Mouse (Mus musculus): ENCODE results near the gene Olfr1462. TPM values are rescaled to one million over a fixed set of nuclear protein-coding genes. Genes with fewer than 3 reads are reported as not detected.

Gene Olfr1462
- total RNA-seq (2014; rRNA removed) (not detected in 2 replicates), polyA plus RNA-seq (2015; fragmentation: Nextera tagmentation; extraction: Ambion mirVana) (not detected in 2 replicates)

DNA sequence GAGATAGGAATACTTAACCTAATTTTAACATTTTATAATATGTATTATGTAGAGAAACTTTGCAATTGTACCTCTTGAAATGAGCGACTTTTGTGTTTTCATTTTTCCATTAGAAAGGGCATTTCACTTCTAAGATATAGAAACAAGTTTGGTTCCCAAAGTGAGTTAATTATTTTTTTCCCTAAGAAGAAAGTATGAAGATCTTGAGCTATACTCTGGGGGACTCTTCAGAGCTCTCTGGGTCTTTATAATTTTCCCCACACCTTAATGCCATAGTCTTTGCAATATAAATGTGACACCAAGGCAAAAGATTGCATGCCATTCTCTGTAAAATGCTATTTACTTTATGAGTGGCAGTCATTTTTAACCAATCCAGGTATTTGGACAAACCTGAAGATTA, at the start of gene Olfr1462:
Olfr1462 (plus strand) TSS at position 301 of the 400 bp plus-strand sequence.
- Histone ChIP-seq H3K9ac (replicated peaks; ENCODE audit: low read length, poor library complexity, severe bottlenecking) (no peak within 1 kb of the TSS), H3K4me1 (ENCODE audit: insufficient read depth, low read length) (no peaks in the 10 kb centered on the region), H3K9me3 (ENCODE audit: low read length) (peaks cover 12% of the 10 kb centered on the region; the same call in 1 of the 2 replicates), H3K36me3 (ENCODE audit: insufficient read depth, low read length) (no peaks in the 10 kb centered on the region), H3K4me2 (ENCODE audit: low read depth, low read length, poor library complexity, severe bottlenecking) (no peak within 1 kb of the TSS), H3K27ac (ENCODE audit: low read depth, low read length) (no peak within 1 kb of the TSS), H3K4me3 (ENCODE audit: low read depth, low read length) (no peak within 1 kb of the TSS), H3K27me3 (ENCODE audit: insufficient read depth, low read length) (no peaks in the 10 kb centered on the region)
- DNase-seq (ENCODE audit: low spot score) (no peak), ATAC-seq (ENCODE audit: low FRiP score) (no peak)
- 80% methylated on average over 1 of the region's 1 CpGs for WGBS
- no peak for TF ChIP-seq CTCF (IDR thresholded peaks at IDR 0.05)

DNA sequence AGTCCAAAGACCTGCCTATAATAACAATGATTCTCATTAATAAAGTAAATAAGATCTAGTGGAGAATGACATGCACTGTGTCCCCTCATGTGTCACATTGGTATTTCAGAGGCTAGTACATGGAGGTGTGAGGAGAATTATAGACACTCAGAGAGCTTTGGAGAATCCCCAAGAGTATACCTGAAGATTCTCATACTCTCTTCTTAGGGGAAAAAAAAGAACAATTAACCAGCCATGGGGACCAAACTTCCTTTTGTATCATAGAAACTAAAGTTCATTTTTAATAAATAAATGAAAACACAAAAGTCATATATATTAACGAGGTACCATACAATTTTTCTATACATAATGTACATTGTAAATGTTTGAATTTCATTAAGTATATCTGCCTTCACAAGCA, 36.1 kb upstream of the Olfr1462 start, which contains the start of gene Olfr1459:
Olfr1459 (minus strand) TSS at position 101 of the 400 bp plus-strand sequence.
- ATAC-seq (ENCODE audit: low FRiP score) (no peak), DNase-seq (ENCODE audit: low spot score) (no peak)
- Histone ChIP-seq H3K9me3 (ENCODE audit: low read length) (peaks cover 10% of the 10 kb centered on the region; the same call in 1 of the 2 replicates), H3K4me2 (ENCODE audit: low read depth, low read length, poor library complexity, severe bottlenecking) (no peak within 1 kb of the TSS), H3K4me3 (ENCODE audit: low read depth, low read length) (no peak within 1 kb of the TSS), H3K9ac (replicated peaks; ENCODE audit: low read length, poor library complexity, severe bottlenecking) (no peak within 1 kb of the TSS), H3K36me3 (ENCODE audit: insufficient read depth, low read length) (no peaks in the 10 kb centered on the region), H3K4me1 (ENCODE audit: insufficient read depth, low read length) (no peaks in the 10 kb centered on the region), H3K27me3 (ENCODE audit: insufficient read depth, low read length) (no peaks in the 10 kb centered on the region), H3K27ac (ENCODE audit: low read depth, low read length) (no peak within 1 kb of the TSS)
- 74% methylated on average over 1 of the region's 1 CpGs for WGBS
- no peak for TF ChIP-seq CTCF (IDR thresholded peaks at IDR 0.05)

DNA sequence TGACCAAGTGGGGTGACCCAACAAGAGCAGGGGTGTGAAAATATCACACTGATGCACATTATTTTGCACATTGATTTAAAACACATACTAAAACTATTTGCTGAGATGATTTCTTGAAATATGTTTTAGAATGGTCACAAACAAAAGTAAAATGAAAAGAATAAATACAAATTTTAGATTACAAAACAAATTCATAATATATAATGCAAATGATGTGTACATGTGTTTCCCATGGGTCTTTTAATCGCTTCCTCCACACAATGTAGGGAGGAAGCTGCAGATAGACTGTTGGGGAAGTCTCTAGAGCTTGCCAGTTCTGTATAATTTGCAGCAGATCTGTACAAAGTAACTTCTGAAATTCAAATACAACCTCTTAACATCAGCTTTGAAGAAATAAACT, 22.8 kb upstream of the Olfr1462 start, which contains the start of gene Olfr1461:
Olfr1461 (plus strand) TSS at position 301 of the 400 bp plus-strand sequence.
- Histone ChIP-seq H3K27ac (ENCODE audit: low read depth, low read length) (no peak within 1 kb of the TSS), H3K4me2 (ENCODE audit: low read depth, low read length, poor library complexity, severe bottlenecking) (no peak within 1 kb of the TSS), H3K9me3 (ENCODE audit: low read length) (peaks cover 2% of the 10 kb centered on the region; the same call in 1 of the 2 replicates), H3K36me3 (ENCODE audit: insufficient read depth, low read length) (no peaks in the 10 kb centered on the region), H3K4me3 (ENCODE audit: low read depth, low read length) (no peak within 1 kb of the TSS), H3K4me1 (ENCODE audit: insufficient read depth, low read length) (no peaks in the 10 kb centered on the region), H3K9ac (replicated peaks; ENCODE audit: low read length, poor library complexity, severe bottlenecking) (no peak within 1 kb of the TSS), H3K27me3 (ENCODE audit: insufficient read depth, low read length) (no peaks in the 10 kb centered on the region)
- 44% methylated on average over 1 of the region's 1 CpGs for WGBS
- TF ChIP-seq CTCF (IDR thresholded peaks at IDR 0.05): no peak
- no peak for ATAC-seq (ENCODE audit: low FRiP score)
- DNase-seq (ENCODE audit: low spot score): no peak

DNA sequence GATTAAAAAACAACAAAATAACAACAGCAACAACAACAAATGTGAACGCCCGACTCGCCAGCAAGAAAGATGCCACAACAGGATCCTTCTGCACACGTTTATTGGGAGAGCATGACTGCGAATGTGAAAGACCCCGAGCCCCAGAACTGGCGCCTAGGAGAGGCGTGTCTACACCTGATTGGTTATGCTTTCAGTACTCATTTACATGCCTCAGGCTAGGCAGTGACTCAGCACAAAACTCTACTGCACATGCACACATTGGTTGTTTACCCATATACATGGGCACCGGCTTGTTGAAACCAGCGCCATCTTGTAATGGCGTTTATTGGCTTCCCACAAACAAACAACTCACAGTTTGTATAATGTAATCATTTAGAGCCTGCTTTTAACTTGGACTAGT, 36.1 kb downstream of the Olfr1462 start:
- Histone ChIP-seq H3K9me3 (ENCODE audit: low read length) (peaks cover 10% of the 10 kb centered on the region; the same call in 1 of the 2 replicates), H3K4me2 (ENCODE audit: low read depth, low read length, poor library complexity, severe bottlenecking) (no peak overlapping the region), H3K4me1 (ENCODE audit: insufficient read depth, low read length) (no peaks in the 10 kb centered on the region), H3K27me3 (ENCODE audit: insufficient read depth, low read length) (no peaks in the 10 kb centered on the region), H3K27ac (ENCODE audit: low read depth, low read length) (no peak overlapping the region), H3K36me3 (ENCODE audit: insufficient read depth, low read length) (no peaks in the 10 kb centered on the region), H3K9ac (replicated peaks; ENCODE audit: low read length, poor library complexity, severe bottlenecking) (no peak overlapping the region), H3K4me3 (ENCODE audit: low read depth, low read length) (no peak overlapping the region)
- WGBS: 87% methylated on average over 11 of the region's 11 CpGs
- ATAC-seq (ENCODE audit: low FRiP score) (no peak), DNase-seq (ENCODE audit: low spot score) (no peak)
- no peak for TF ChIP-seq CTCF (IDR thresholded peaks at IDR 0.05)

DNA sequence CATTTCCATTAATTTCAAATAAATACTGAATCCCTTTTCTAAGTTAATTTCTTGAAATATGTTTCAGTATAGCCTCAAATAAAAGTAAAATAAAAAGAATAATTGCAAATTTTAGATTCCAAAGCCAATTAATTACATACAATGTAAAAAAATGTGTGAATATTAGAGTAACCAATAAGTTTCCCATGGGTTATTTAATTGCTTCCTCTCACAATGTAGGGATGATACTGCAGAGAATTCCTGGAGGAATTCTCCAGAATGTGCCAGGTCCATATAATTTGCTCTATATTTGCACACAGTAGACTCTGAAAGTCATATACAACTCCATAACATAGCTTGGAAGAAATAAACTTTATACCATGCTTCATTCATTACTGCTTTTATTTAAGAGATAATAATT, 45.5 kb downstream of the Olfr1462 start, which contains the start of gene Olfr1463:
Olfr1463 (plus strand) TSS at position 301 of the 400 bp plus-strand sequence.
- TF ChIP-seq CTCF (IDR thresholded peaks at IDR 0.05): no peak
- Histone ChIP-seq H3K4me2 (ENCODE audit: low read depth, low read length, poor library complexity, severe bottlenecking) (no peak within 1 kb of the TSS), H3K36me3 (ENCODE audit: insufficient read depth, low read length) (no peaks in the 10 kb centered on the region), H3K9me3 (ENCODE audit: low read length) (peaks cover 7% of the 10 kb centered on the region; the same call in 1 of the 2 replicates), H3K4me1 (ENCODE audit: insufficient read depth, low read length) (no peaks in the 10 kb centered on the region), H3K27me3 (ENCODE audit: insufficient read depth, low read length) (no peaks in the 10 kb centered on the region), H3K4me3 (ENCODE audit: low read depth, low read length) (no peak within 1 kb of the TSS), H3K27ac (ENCODE audit: low read depth, low read length) (no peak within 1 kb of the TSS), H3K9ac (replicated peaks; ENCODE audit: low read length, poor library complexity, severe bottlenecking) (no peak within 1 kb of the TSS)
- DNase-seq (ENCODE audit: low spot score): no peak
- ATAC-seq (ENCODE audit: low FRiP score): no peak

Other genes with a start within 250 kb of the Olfr1462 start
- not detected in 2 replicates for gene Olfr1450, start 235.5 kb upstream of the Olfr1462 start, total RNA-seq (2014; rRNA removed)
- not detected in 2 replicates for gene Olfr1450, start 235.5 kb upstream of the Olfr1462 start, polyA plus RNA-seq (2015; fragmentation: Nextera tagmentation; extraction: Ambion mirVana)
- gene Olfr1451, start 190.7 kb upstream of the Olfr1462 start, total RNA-seq (2014; rRNA removed): not detected in 2 replicates
- gene Olfr1451, start 190.7 kb upstream of the Olfr1462 start, polyA plus RNA-seq (2015; fragmentation: Nextera tagmentation; extraction: Ambion mirVana): not detected in 2 replicates
- gene Olfr1453, start 157.4 kb upstream of the Olfr1462 start, total RNA-seq (2014; rRNA removed): not detected in 2 replicates
- not detected in 2 replicates for gene Olfr1453, start 157.4 kb upstream of the Olfr1462 start, polyA plus RNA-seq (2015; fragmentation: Nextera tagmentation; extraction: Ambion mirVana)
- not detected in 2 replicates for gene Olfr1454, start 125.1 kb upstream of the Olfr1462 start, total RNA-seq (2014; rRNA removed)
- not detected in 2 replicates for gene Olfr1454, start 125.1 kb upstream of the Olfr1462 start, polyA plus RNA-seq (2015; fragmentation: Nextera tagmentation; extraction: Ambion mirVana)
- not detected in 2 replicates for gene Olfr1457, start 87.8 kb upstream of the Olfr1462 start, total RNA-seq (2014; rRNA removed)
- not detected in 2 replicates for gene Olfr1457, start 87.8 kb upstream of the Olfr1462 start, polyA plus RNA-seq (2015; fragmentation: Nextera tagmentation; extraction: Ambion mirVana)
- not detected in 2 replicates for gene Olfr1458, start 79.0 kb upstream of the Olfr1462 start, total RNA-seq (2014; rRNA removed)
- not detected in 2 replicates for gene Olfr1458, start 79.0 kb upstream of the Olfr1462 start, polyA plus RNA-seq (2015; fragmentation: Nextera tagmentation; extraction: Ambion mirVana)
- under 0.01 TPM in 1 of 2 replicates, not detected in the other for gene Olfr1459, start 36.2 kb upstream of the Olfr1462 start, total RNA-seq (2014; rRNA removed)
- gene Olfr1459, start 36.2 kb upstream of the Olfr1462 start, polyA plus RNA-seq (2015; fragmentation: Nextera tagmentation; extraction: Ambion mirVana): not detected in 2 replicates
- gene Olfr1461, start 22.7 kb upstream of the Olfr1462 start, total RNA-seq (2014; rRNA removed): not detected in 2 replicates
- not detected in 2 replicates for gene Olfr1461, start 22.7 kb upstream of the Olfr1462 start, polyA plus RNA-seq (2015; fragmentation: Nextera tagmentation; extraction: Ambion mirVana)
- gene Olfr1463, start 45.6 kb downstream of the Olfr1462 start, total RNA-seq (2014; rRNA removed): not detected in 2 replicates
- not detected in 2 replicates for gene Olfr1463, start 45.6 kb downstream of the Olfr1462 start, polyA plus RNA-seq (2015; fragmentation: Nextera tagmentation; extraction: Ambion mirVana)
- not detected in 2 replicates for gene Olfr1465, start 129.8 kb downstream of the Olfr1462 start, total RNA-seq (2014; rRNA removed)
- not detected in 2 replicates for gene Olfr1465, start 129.8 kb downstream of the Olfr1462 start, polyA plus RNA-seq (2015; fragmentation: Nextera tagmentation; extraction: Ambion mirVana)
- not detected in 2 replicates for gene Olfr1466, start 153.1 kb downstream of the Olfr1462 start, total RNA-seq (2014; rRNA removed)
- gene Olfr1466, start 153.1 kb downstream of the Olfr1462 start, polyA plus RNA-seq (2015; fragmentation: Nextera tagmentation; extraction: Ambion mirVana): not detected in 2 replicates
- not detected in 2 replicates for gene Olfr1467, start 176.5 kb downstream of the Olfr1462 start, total RNA-seq (2014; rRNA removed)
- gene Olfr1467, start 176.5 kb downstream of the Olfr1462 start, polyA plus RNA-seq (2015; fragmentation: Nextera tagmentation; extraction: Ambion mirVana): not detected in 2 replicates
- not detected in 2 replicates for gene Olfr1469, start 222.1 kb downstream of the Olfr1462 start, total RNA-seq (2014; rRNA removed)
- not detected in 2 replicates for gene Olfr1469, start 222.1 kb downstream of the Olfr1462 start, polyA plus RNA-seq (2015; fragmentation: Nextera tagmentation; extraction: Ambion mirVana)

Measured in midbrain, postnatal 0 days (tissue).